Mouse (Mus musculus): ENCODE measurements at regions not wholly inside any gene's neighbourhood (a gene's known extent, or its start where the extent isn't known, plus 50 kb on each side); places are given as distances from the start of the nearest gene placed in this dataset.

- Histone ChIP-seq H3K9ac (ENCODE audit: low read length) (no peak overlapping the region), H3K4me1 (ENCODE audit: control insufficient read depth, insufficient read depth, low read length) (peaks cover 30% of the 10 kb centered on the region), H3K27me3 (ENCODE audit: control insufficient read depth, insufficient read depth, low read length) (no peaks in the 10 kb centered on the region; the same call in 1 of the 2 replicates), H3K27ac (ENCODE audit: low read length) (no peak overlapping the region), H3K9me3 (replicated peaks; ENCODE audit: control insufficient read depth, low read length) (no peaks in the 10 kb centered on the region), H3K4me2 (ENCODE audit: low read depth, low read length) (no peak overlapping the region), H3K4me3 (replicated peaks; ENCODE audit: low read length) (no peak overlapping the region), H3K36me3 (ENCODE audit: control insufficient read depth, insufficient read depth, low read length) (no peaks in the 10 kb centered on the region)
- ATAC-seq (ENCODE audit: insufficient read depth, low FRiP score) = no peak
These were observed 51.0 kb upstream of the Ssbp3 start for GRCm38 (mm10) chr4:106859476-106859875.

GRCm38 (mm10) chr4:106858357-106859088, 52.0 kb upstream of the Ssbp3 start:
- no peak for ATAC-seq (ENCODE audit: insufficient read depth, low FRiP score)
- Histone ChIP-seq H3K27ac (ENCODE audit: low read length) (no peak overlapping the region), H3K9ac (ENCODE audit: low read length) (no peak overlapping the region), H3K9me3 (replicated peaks; ENCODE audit: control insufficient read depth, low read length) (no peaks in the 10 kb centered on the region), H3K27me3 (ENCODE audit: control insufficient read depth, insufficient read depth, low read length) (no peaks in the 10 kb centered on the region; the same call in 1 of the 2 replicates), H3K4me1 (ENCODE audit: control insufficient read depth, insufficient read depth, low read length) (peaks cover 40% of the 10 kb centered on the region), H3K36me3 (ENCODE audit: control insufficient read depth, insufficient read depth, low read length) (no peaks in the 10 kb centered on the region), H3K4me2 (ENCODE audit: low read depth, low read length) (no peak overlapping the region), H3K4me3 (replicated peaks; ENCODE audit: low read length) (no peak overlapping the region)
- WGBS = 71% methylated on average over 13 of the region's 13 CpGs

- Histone ChIP-seq H3K4me1 (ENCODE audit: control insufficient read depth, insufficient read depth, low read length) (peaks cover 30% of the 10 kb centered on the region), H3K27ac (ENCODE audit: low read length) (no peak overlapping the region), H3K9ac (ENCODE audit: low read length) (no peak overlapping the region), H3K36me3 (ENCODE audit: control insufficient read depth, insufficient read depth, low read length) (no peaks in the 10 kb centered on the region), H3K4me2 (ENCODE audit: low read depth, low read length) (no peak overlapping the region), H3K9me3 (replicated peaks; ENCODE audit: control insufficient read depth, low read length) (no peaks in the 10 kb centered on the region), H3K4me3 (replicated peaks; ENCODE audit: low read length) (no peak overlapping the region), H3K27me3 (ENCODE audit: control insufficient read depth, insufficient read depth, low read length) (no peaks in the 10 kb centered on the region; the same call in 1 of the 2 replicates)
- ATAC-seq (ENCODE audit: insufficient read depth, low FRiP score) = no peak
- WGBS = 15% methylated on average over 19 of the region's 19 CpGs
These were observed 51.0 kb upstream of the Acot11 start for GRCm38 (mm10) chr4:106855771-106856170.

GRCm38 (mm10) chr4:106854361-106855309, 49.8 kb upstream of the Acot11 start:
- peak; percentile 60 for ATAC-seq (ENCODE audit: insufficient read depth, low FRiP score)
- H3K4me3 ChIP-seq (replicated peaks; ENCODE audit: low read length) = peak overlapping the region; percentile 27
- H3K27ac ChIP-seq (ENCODE audit: low read length) = peak overlapping the region; percentile 57

More at GRCm38 (mm10) chr4:106854361-106855309, 49.8 kb upstream of the Acot11 start:
- Histone ChIP-seq H3K9ac (ENCODE audit: low read length) (peak overlapping the region; percentile 58), H3K4me1 (ENCODE audit: control insufficient read depth, insufficient read depth, low read length) (peaks cover 27% of the 10 kb centered on the region), H3K36me3 (ENCODE audit: control insufficient read depth, insufficient read depth, low read length) (no peaks in the 10 kb centered on the region), H3K9me3 (replicated peaks; ENCODE audit: control insufficient read depth, low read length) (no peaks in the 10 kb centered on the region), H3K4me2 (ENCODE audit: low read depth, low read length) (peak overlapping the region; percentile 39), H3K27me3 (ENCODE audit: control insufficient read depth, insufficient read depth, low read length) (no peaks in the 10 kb centered on the region; the same call in 1 of the 2 replicates)
- 22% methylated on average over 15 of the region's 15 CpGs for WGBS

Data from stomach, embryonic 16.5 days (tissue).